Mouse (Mus musculus) forebrain, postnatal 0 days (tissue): Measurements from ENCODE around the gene Pde4d. TPM values are rescaled to one million over a fixed set of nuclear protein-coding genes. Genes with fewer than 3 reads are reported as not detected.

Experiments used
- ATAC-seq: fragments of 200-750 bp; cut with Nextera tagmentation; 2 replicates; pipeline ENCODE4 v1.8.0; 2017; ENCODE audit warnings: mild to moderate bottlenecking, moderate library complexity
- DNase-seq: peaks from one replicate; pipeline ENCODE4 v3.0.0-alpha.2; 2015
- H3K27ac ChIP-seq: fragments of 300-500 bp; sonication (generic); 2 replicates; pipeline ENCODE4 v1.5.1; 2014; ENCODE audit warnings: low read depth, mild to moderate bottlenecking, antibody characterized with exemption, low read length, moderate library complexity, mixed read lengths
- H3K27me3 ChIP-seq: fragments of 300-500 bp; sonication (generic); 2 replicates; pipeline ENCODE4 v1.6.1; 2014; ENCODE audit warnings: mild to moderate bottlenecking, low read length, mixed read lengths; ENCODE audit not compliant: insufficient read depth
- H3K36me3 ChIP-seq: fragments of 300-500 bp; sonication (generic); 2 replicates; pipeline ENCODE4 v1.6.1; 2014; ENCODE audit warnings: mild to moderate bottlenecking, moderate library complexity; ENCODE audit not compliant: insufficient read depth
- H3K4me1 ChIP-seq: fragments of 300-500 bp; sonication (generic); 2 replicates; pipeline ENCODE4 v1.6.1; 2014; ENCODE audit warnings: antibody characterized with exemption; ENCODE audit not compliant: insufficient read depth
- H3K4me2 ChIP-seq: fragments of 300-500 bp; sonication (generic); 2 replicates; pipeline ENCODE4 v1.6.1; 2014; ENCODE audit warnings: low read depth, mild to moderate bottlenecking, moderate library complexity
- H3K4me3 ChIP-seq: fragments of 300-500 bp; sonication (generic); 2 replicates; pipeline ENCODE4 v1.5.1; 2014; ENCODE audit warnings: low read depth, low read length, mixed read lengths
- H3K9ac ChIP-seq: fragments of 300-500 bp; sonication (generic); 2 replicates; pipeline ENCODE4 v1.6.1; 2014; ENCODE audit warnings: mild to moderate bottlenecking
- H3K9me3 ChIP-seq: fragments of 300-500 bp; sonication (generic); 2 replicates; pipeline ENCODE4 v1.6.1; 2016; ENCODE audit warnings: low read length
- CTCF ChIP-seq: sonication (generic); IDR thresholded peaks from 2 replicates; pipeline ENCODE4 v1.5.1; 2016; ENCODE audit warnings: antibody characterized with exemption, control low read depth, low read depth
- WGBS: fragments of 180-500 bp; shearing (Covaris S2); extraction: QIAGEN DNeasy Blood & Tissue Kit; methylation state at CpG from one replicate; pipeline ENCODE4 v1.1.7; 2014; 5-methylcytosine and 5-hydroxymethylcytosine counted together
- polyA plus RNA-seq: library from polyadenylated mRNA; unstranded; fragments of >200 nt; fragmentation: Nextera tagmentation; extraction: Ambion mirVana; gene quantifications from 2 replicates; pipeline ENCODE4 v1.2.1, GENCODE M21; 2015
- total RNA-seq: library from RNA; depleted of rRNA; stranded (reverse); fragments of >200 nt; gene quantifications from 2 replicates; pipeline ENCODE4 v1.2.3, GENCODE M21; 2014

The Pde4d gene
- total and polyA plus RNA-seq, 2 experiments from 2014 or later = 13.2 to 78.8 TPM

DNA sequence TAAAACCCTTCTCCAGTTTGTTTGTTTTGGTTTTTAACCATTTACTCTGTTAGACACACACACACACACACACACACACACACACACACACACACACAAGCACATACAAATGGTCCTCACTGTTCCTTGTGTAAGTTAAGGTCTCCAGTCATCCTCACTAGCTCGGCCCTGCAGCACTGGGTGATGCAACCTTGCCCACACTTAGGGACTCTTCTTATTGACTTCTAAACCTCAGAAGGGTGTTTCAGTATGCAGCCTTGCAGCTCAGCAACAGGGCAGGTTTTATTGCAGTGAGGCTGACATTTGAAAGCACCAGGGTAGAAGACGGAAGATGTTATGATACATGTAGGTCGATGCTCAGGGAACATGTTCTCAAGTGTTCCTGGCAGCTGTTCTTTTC, 1379.7 kb downstream of the Pde4d start:
- H3K9ac ChIP-seq = no peak overlapping the region
- H3K4me1 ChIP-seq = no peaks in the 10 kb centered on the region
- H3K27ac ChIP-seq = no peak overlapping the region
- ATAC-seq (no peak), DNase-seq (no peak)
- H3K36me3 ChIP-seq = no peaks in the 10 kb centered on the region
- no peak for TF ChIP-seq CTCF
- WGBS = 83% methylated on average over 3 of the region's 3 CpGs
- H3K4me3 ChIP-seq = no peak overlapping the region
- no peaks in the 10 kb centered on the region for H3K27me3 ChIP-seq
- no peak overlapping the region for H3K4me2 ChIP-seq
- no peaks in the 10 kb centered on the region for H3K9me3 ChIP-seq

DNA sequence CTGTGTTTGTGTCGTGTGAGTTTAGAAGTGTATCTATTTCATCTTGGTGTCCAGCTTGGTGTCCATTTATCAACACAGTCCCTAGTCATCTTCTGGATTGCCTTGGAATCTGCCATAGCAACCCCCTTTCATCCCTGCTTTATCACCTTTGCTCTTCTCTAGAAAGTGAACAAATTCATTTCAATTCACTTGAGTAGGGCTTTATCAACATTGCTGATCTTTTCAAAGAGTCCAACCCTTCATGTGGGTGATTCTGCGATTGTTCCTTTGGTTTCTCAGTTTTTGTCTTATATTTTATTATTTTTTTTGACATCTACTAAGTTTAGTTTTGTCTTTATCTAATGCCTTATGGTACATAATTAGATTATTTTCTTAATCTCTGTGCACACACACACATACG, 1385.2 kb downstream of the Pde4d start:
- Histone ChIP-seq H3K27ac (no peak overlapping the region), H3K4me1 (no peaks in the 10 kb centered on the region), H3K4me2 (no peak overlapping the region), H3K27me3 (no peaks in the 10 kb centered on the region), H3K36me3 (no peaks in the 10 kb centered on the region), H3K4me3 (no peak overlapping the region), H3K9ac (no peak overlapping the region), H3K9me3 (no peaks in the 10 kb centered on the region)
- ATAC-seq (no peak), DNase-seq (no peak)
- WGBS = 94% methylated on average over 3 of the region's 3 CpGs
- no peak for TF ChIP-seq CTCF

DNA sequence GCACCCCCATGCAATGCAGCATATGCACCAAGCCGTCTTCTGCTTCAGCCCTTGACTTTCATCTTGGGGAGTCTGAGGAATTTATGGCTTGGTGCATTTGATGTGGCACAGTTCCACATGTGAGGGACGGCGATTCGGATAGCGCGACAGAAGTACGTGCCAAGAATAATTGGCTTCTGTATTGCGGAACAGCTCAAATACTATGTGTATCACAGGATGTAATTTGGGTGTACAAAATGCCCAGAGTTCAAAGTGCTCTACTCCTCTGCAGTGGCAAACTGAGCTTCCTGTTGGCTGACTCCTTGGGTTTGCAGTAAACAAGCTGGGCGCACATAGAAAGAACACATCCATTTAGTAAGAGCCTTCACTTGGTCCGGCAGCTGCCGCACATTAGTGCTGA, 1387.7 kb downstream of the Pde4d start:
- no peak overlapping the region for H3K4me3 ChIP-seq
- TF ChIP-seq CTCF = no peak
- no peak overlapping the region for H3K27ac ChIP-seq
- no peaks in the 10 kb centered on the region for H3K36me3 ChIP-seq
- H3K9ac ChIP-seq = no peak overlapping the region
- DNase-seq = no peak
- no peaks in the 10 kb centered on the region for H3K27me3 ChIP-seq
- 67% methylated on average over 11 of the region's 11 CpGs for WGBS
- H3K4me2 ChIP-seq = no peak overlapping the region
- H3K9me3 ChIP-seq = no peaks in the 10 kb centered on the region
- ATAC-seq = no peak
- no peaks in the 10 kb centered on the region for H3K4me1 ChIP-seq

DNA sequence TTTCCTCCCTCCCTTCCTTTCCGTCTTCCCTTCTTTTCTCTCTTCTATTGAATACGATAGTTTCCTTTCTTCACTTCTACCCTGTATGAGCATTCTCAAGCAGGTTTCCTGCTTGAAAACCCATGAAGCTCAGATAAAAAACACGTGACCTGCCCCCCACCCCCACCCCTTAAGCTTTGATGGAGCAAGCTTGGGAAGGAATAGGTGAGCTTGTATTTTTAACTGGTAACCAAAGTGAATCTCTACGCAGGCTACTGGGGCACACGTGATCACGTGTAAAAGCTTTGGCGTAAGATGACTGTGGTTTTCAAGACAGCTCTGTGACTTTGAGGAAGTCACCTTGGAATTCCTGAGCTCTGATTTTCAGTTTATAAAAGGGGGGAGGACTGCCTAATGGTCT, 1388.2 kb downstream of the Pde4d start:
- Histone ChIP-seq H3K4me1 (no peaks in the 10 kb centered on the region), H3K9ac (no peak overlapping the region), H3K4me2 (no peak overlapping the region), H3K36me3 (no peaks in the 10 kb centered on the region), H3K4me3 (no peak overlapping the region), H3K9me3 (no peaks in the 10 kb centered on the region), H3K27ac (no peak overlapping the region), H3K27me3 (no peaks in the 10 kb centered on the region)
- WGBS = 89% methylated on average over 7 of the region's 7 CpGs
- DNase-seq (no peak), ATAC-seq (no peak)
- TF ChIP-seq CTCF = no peak

DNA sequence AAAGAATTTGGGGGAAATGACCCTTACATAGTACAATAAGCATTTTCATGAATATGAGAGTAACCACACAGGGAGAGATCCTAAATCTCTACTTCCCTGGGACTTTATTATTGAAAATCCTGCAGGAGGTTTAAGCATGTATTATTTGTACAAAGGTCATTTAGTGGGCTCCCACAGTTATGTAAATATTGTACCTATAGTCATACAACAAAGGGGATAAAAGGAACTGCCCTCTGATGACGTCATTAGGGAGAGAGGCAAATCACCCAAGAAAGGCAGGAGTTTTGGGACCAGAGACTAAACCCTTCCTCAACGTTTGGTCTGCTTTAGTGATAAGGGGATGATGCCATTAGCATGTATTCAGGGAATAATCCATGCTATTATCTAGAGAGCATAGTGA, 1390.5 kb downstream of the Pde4d start:
- no peak for ATAC-seq
- no peak for DNase-seq
- no peak overlapping the region for H3K27ac ChIP-seq
- no peak for TF ChIP-seq CTCF
- whole genome bisulfite sequencing = 12% methylated on average over 2 of the region's 2 CpGs
- no peaks in the 10 kb centered on the region for H3K9me3 ChIP-seq
- no peak overlapping the region for H3K9ac ChIP-seq
- no peak overlapping the region for H3K4me3 ChIP-seq
- H3K4me1 ChIP-seq = no peaks in the 10 kb centered on the region
- H3K4me2 ChIP-seq = no peak overlapping the region
- H3K36me3 ChIP-seq = no peaks in the 10 kb centered on the region
- no peaks in the 10 kb centered on the region for H3K27me3 ChIP-seq

DNA sequence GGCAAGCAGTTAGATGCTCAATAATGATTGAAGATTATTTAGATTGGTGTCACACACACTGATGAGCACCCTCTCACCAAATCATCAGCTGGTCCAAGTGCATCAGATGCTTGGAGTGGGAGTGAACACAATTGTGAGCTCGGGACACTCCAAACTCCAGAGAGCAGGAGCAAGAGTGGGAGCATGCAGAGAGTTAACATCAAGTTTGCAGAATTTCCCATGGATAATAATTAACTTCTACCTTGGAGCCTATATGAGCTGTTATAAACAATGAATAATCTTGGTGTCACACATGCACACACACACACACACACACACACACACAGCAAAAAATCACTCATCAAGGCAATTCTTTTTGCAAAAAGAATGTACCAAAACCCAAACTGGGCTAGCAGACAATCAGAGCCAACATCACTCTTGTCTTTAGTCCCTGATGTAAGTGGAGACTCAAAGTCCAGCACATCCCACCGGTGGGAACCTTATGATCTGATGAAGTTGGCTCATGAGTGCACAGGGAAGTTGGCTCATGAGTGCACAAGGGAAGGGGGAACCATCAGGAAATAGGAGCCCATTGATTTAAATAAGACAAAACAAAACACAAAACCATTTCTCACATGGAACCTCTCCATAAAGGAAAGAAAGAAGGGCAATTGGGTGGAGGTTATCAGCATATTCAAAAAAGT, 1391.5 kb downstream of the Pde4d start:
- no peaks in the 10 kb centered on the region for H3K4me1 ChIP-seq
- no peak overlapping the region for H3K27ac ChIP-seq
- H3K27me3 ChIP-seq = no peaks in the 10 kb centered on the region
- no peak overlapping the region for H3K9ac ChIP-seq
- ATAC-seq (no peak), DNase-seq (no peak)
- 84% methylated on average over 2 of the region's 2 CpGs for WGBS
- H3K36me3 ChIP-seq = no peaks in the 10 kb centered on the region
- no peaks in the 10 kb centered on the region for H3K9me3 ChIP-seq
- TF ChIP-seq CTCF = no peak
- H3K4me3 ChIP-seq = no peak overlapping the region
- H3K4me2 ChIP-seq = no peak overlapping the region

DNA sequence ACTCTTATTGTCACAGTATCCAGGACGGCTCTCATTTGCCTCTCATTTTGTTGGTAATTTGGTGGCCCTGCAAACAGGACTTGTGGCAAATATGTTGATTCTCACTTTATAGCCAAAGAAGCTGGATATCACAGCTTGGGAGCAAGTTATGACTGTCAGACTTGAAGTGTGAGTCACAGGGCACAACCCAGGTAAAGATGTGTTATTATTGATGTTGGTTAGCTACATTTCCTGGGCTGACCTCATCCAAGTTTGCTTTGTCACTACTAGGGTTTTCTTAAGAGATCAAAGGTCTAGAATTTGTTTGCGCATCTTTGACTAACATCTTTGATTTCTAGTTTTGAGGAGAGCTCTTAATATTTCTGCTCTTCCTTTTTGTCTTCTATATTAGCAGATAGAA, 1393.2 kb downstream of the Pde4d start:
- Histone ChIP-seq H3K27me3 (no peaks in the 10 kb centered on the region), H3K9ac (no peak overlapping the region), H3K9me3 (no peaks in the 10 kb centered on the region), H3K4me2 (no peak overlapping the region), H3K4me3 (no peak overlapping the region), H3K4me1 (no peaks in the 10 kb centered on the region), H3K27ac (no peak overlapping the region), H3K36me3 (no peaks in the 10 kb centered on the region)
- no peak for TF ChIP-seq CTCF
- 90% methylated on average over 2 of the region's 2 CpGs for WGBS
- DNase-seq = no peak
- ATAC-seq = no peak

DNA sequence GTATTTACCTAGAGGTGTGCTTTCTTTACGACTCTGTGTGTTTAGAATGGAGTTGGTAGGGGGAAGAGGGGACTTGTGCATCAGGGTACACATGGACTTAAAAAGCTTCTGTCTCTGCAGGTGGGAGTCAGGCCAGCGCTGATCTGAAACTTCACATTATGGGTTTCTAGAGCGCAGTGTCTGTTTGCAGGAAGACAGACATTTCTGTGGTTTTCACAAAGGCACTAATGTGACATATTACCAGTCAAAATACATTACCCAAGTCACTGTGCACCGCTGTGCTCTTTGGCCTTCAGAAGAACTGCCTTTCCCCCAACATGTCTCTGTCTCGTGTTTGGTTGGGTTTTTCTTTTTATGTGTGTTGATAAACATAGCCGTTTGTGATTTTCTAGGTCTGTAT, 1395.1 kb downstream of the Pde4d start:
- DNase-seq (no peak), ATAC-seq (no peak)
- Histone ChIP-seq H3K27ac (no peak overlapping the region), H3K9ac (no peak overlapping the region), H3K27me3 (no peaks in the 10 kb centered on the region), H3K4me1 (no peaks in the 10 kb centered on the region), H3K36me3 (no peaks in the 10 kb centered on the region), H3K4me3 (no peak overlapping the region), H3K9me3 (no peaks in the 10 kb centered on the region), H3K4me2 (no peak overlapping the region)
- TF ChIP-seq CTCF = no peak
- 91% methylated on average over 6 of the region's 6 CpGs for WGBS
